Mouse (Mus musculus) fat pad, adult 2 months (tissue): Measurements from ENCODE around the gene Kcnmb4.

Experiments used
- DNase-seq: peaks from one replicate; pipeline ENCODE4 v3.0.0-alpha.2; 2011; ENCODE audit warnings: low read depth, low spot score; ENCODE audit errors: extremely low read depth

Kcnmb4 gene

GRCm38 (mm10) chr10:116452771-116453170, 20.9 kb downstream of the Kcnmb4 start:
- no peak for DNase-seq

DNA sequence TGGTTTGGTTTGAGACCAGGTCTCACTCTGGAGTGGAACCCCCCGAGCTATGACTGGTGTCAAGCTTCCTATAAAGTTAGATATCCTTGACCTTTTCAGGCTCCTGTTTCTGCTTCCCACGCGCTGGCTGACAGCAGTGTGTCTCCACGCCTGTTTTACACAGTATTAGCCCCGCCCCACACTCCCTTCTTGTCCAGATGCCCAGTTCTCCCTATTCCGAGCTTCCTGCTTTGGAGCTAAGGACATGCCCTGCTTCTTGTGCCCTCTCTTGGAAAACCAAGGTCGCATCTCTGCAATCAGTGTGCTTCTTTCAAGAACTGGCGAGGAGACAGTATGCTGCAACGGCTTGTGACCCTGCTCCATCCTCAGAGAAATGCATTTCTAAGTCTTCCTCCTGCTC, 23.1 kb downstream of the Kcnmb4 start:
- DNase-seq = no peak

- DNase-seq = no peak
These were observed 25.5 kb downstream of the Kcnmb4 start for GRCm38 (mm10) chr10:116448166-116448565.

GRCm38 (mm10) chr10:116447176-116447575, 26.5 kb downstream of the Kcnmb4 start:
- DNase-seq = no peak

DNA sequence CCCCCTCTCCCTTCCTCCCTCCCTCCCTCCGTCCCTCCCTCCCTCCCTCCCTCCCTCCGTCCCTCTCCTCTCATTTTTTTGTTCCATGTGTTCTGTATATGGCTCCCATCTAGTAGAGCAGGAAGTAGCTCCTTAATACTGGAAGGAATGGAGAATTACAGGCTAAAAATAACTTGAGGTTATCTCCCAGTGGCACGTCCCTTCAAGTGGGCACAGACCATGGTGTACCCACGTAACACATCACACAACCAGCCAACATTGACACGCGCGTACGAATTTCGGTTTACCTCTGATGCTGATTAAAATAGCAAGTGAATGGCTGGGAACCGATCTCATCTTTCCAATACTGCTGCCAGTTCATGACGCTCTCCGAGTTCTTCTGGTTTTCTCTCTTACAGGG, 27.6 kb downstream of the Kcnmb4 start:
- no peak for DNase-seq

DNA sequence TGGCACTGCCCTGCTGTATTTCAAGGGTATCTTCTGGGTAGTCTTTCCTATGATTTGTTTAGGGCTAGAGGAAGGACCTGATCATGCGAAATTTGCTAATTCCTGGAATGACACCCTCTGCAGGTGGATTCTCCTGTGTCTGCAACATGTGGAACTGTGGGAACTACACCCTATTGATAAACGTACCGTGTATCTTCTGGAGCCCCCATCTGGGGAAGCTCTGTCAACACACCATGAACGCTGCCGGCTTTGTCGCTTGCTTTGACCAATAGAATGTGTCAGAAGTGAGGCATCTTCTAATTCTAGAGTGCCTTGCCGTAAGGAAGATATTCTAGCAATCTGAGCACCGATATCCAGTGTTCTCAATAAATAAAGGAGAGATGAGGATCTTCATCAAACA, 28.9 kb downstream of the Kcnmb4 start:
- DNase-seq = no peak

- DNase-seq = no peak
These were observed 29.3 kb downstream of the Kcnmb4 start for GRCm38 (mm10) chr10:116444371-116444770.

GRCm38 (mm10) chr10:116440946-116441345, 32.7 kb downstream of the Kcnmb4 start:
- no peak for DNase-seq

- DNase-seq = no peak
These were observed 33.6 kb downstream of the Kcnmb4 start for GRCm38 (mm10) chr10:116440088-116440487.

DNA sequence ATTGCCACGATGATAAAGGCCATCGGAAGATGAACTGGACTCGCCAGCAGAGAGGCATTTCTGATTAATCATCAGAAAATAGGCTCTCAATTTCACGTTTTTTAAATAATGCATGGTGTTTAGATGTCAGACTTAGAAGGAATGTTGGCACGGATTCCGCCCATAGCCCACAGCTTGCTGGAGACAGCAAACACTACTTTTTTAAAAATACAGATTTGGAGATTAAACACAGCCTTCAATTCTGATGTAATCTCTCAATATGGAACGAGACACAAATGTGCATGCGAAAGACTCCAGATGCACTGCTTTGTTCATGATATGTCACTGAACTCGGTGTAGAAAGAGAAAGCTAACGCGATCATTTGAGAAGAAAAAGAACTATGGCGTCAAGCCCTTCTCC, 38.2 kb downstream of the Kcnmb4 start:
- no peak for DNase-seq

DNA sequence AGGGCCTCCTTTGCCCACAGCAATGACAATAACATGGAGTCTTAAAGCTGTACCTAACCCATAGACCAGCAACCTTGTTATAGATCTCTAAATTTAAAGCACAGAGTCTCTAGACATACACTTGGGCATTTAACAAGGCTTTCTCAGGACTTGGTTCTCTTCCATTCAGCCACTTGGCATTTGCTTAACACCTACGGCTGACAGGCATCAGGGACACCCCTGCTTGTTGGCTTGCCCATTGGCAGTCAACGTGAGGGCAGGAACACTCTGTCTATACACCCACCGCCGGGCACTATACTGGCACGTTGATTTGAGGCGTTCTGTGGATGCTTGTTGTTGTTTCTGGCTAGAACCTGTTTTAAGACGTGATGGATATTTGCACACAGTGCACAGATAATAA, 41.3 kb downstream of the Kcnmb4 start:
- DNase-seq = no peak

GRCm38 (mm10) chr10:116428026-116428780, 45.5 kb downstream of the Kcnmb4 start:
- no peak for DNase-seq

DNA sequence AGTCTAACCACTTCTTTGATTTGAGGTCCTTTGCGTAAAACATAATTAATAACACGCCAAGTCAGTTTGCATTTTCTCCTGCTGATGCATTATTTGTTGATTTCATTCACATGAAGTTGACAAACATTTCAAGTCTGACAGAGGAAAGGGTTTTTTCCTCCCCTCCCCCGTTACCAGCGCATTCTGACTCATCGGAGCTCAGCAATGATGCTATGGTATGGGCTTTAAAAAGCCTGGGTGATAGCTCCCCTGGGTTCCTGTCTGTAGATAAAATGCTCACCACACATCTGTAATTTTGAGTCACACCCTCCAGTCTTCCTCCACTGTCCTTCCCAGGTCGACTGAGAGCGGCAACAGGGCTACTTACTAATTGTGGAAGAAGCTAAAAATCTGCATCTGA, 47.5 kb downstream of the Kcnmb4 start:
- DNase-seq = no peak

DNA sequence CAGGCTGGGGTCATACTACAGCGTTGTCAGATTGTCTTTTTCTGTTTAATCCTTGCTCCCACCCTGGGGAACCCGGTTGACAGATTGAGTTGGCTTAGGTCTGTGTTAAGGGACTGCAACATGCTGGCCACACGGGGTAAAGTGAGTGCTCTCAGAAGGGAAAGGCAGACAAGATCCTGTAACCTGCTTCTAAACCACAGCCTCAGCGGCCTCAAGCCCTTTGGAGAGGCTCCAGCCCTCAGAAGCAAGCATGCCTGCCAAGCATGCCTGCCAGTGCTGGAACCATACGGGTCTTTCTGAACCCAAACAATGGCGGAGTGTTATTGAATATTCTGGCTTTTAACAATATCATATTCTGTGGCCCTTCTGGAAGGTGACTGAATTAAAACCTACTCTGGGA, 48.8 kb downstream of the Kcnmb4 start:
- no peak for DNase-seq

DNA sequence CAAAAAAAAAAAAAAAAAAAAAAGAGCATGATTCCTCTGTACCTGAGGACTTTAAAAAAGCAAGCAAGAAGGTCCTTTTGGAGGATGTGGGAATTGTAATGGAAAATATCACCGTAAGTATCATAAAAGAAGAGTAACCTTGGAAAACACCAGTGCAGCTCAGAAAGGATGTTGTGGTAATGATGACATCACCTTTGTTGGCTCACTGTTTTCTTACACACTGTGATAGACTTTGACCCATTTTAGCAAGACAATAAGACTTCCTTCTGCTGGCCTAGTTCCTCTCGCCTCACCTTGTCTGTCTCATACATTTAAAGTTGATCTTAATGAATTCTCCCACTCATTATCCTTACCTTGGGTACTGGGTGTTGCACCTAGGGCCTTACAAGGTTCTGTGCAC, 51.1 kb downstream of the Kcnmb4 start:
- no peak for DNase-seq

DNA sequence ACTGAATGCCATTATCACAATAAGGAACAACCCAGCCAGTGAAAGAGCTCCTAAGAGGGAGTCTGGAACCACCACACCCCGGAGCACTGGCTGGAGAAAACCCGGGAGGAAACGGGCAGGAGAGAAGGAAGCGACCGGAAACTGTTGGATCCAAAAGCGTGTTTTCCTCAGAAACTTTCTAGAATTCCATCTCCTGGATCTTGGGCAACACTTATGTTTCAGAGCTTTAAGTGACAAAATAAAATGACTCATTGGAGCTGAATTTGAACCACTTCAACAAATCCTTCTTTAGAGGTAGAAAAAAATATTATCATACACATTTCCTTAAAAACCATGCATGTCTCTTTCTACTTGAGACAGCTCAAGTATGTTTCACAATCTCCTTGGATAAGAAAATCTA, 52.7 kb downstream of the Kcnmb4 start:
- DNase-seq = no peak

DNA sequence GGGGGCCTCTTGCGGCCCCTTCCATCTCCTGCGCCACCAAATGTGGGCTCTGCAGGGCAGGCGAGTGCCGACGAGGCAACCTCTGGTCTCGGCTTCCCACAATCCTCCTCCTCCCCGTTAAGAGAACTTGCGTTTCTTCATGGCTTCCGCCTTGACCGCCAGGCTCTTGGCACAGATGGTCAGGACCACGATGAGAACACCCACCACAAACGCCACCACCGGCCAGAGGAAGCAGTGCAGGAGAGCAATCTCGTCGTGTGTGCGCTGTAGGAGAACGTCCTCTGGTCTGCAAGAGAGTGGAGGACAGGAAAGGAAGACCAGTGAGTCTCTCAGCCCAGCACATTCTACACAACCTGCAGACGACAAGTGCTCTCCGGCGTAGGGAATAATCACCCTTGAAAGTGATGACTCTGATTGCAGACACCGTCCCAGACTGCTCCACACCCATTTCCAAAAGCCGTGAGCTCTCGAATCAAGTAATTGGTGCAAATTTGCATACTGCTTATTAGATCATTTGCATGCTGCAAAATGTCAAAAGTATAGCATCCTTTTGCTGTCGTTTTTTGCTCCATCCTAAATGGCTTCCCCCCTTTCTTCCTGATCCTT, 55.5 kb downstream of the Kcnmb4 start:
- DNase-seq = no peak

GRCm38 (mm10) chr10:116416726-116417125, 57.0 kb downstream of the Kcnmb4 start:
- no peak for DNase-seq

GRCm38 (mm10) chr10:116416142-116416541, 57.5 kb downstream of the Kcnmb4 start:
- DNase-seq = no peak

DNA sequence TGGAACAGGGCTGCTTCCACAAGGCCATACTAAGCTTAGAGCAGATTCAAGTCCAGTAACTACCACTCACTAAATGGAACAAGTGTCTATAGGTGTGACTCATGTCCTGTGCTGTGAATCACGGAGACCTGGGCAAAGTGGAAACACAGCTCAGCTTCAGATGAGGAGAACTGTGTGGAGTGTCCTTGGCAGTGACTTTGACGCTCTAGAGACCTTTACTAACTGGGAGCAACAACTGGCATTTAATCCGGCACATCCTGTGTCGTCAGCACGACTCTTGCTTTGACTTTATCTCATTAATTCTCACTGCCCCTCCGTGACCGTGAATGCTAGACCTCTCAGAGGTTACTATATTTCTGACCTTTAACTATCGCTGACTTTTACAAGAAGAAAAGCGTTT, 62.9 kb downstream of the Kcnmb4 start:
- no peak for DNase-seq

DNA sequence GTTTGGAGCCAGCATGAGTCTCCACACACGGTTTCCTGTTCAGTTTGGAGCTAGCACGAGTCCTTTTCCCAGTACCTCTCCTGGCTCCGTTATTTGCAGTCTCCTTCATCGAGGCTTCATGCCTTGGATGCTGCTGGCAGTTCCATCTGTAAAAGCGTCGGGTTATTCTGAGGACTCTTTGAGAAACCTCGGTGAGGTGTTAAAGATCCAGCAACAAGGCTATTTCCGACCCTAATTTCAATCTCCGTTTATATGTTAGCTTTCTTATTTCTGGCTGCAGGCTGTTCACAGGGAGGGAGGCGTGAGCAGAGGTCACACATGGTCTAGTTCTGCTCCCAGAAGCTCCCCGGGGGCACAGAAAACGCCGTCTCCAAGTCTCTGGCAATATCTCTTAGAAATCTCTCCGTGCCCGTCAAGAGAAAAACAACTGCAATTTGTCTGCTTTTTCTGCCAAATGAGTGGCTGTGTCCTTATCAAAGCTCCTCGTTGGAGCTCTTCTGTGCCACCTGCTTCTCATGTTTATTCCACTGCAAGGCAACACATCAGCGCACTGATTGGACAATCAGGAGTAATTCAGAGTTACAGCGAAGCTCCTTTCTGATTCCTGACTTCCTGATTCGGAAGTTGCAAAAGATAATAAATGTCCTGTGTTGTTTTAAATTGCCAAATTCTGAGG, 65.9 kb downstream of the Kcnmb4 start:
- no peak for DNase-seq

DNA sequence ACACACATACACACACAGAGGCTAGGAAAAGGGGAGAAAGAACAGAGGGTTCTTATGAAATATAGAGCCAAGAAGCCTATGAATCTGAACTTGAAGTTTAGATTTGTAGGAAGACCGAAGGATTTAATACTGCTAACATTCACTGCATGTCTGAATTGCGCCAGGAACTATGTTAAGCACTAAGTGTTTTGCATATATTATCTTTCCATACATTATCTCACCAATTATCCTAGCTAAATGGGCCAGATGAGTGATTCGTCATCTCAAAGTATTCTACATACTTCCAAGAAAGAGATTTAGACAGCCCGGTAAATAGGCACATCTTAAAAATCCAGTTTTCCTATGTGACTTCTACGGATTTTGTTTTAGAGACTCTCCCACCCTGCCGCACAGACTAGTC, 68.7 kb downstream of the Kcnmb4 start:
- DNase-seq = no peak
